Mouse (Mus musculus): ENCODE data around the gene Abr.
A peak's percentile ranks its signal among the peaks of the same experiment; 100 is the strongest.

Gene Abr

GRCm38 (mm10) chr11:76515123-76515522 lies 107.0 kb downstream of the Abr start:
- DNase-seq, result no peak

GRCm38 (mm10) chr11:76510977-76511376 lies 111.1 kb downstream of the Abr start:
- no peak for DNase-seq

GRCm38 (mm10) chr11:76509751-76510723 lies 112.1 kb downstream of the Abr start:
- DNase-seq, result no peak

- no peak for DNase-seq
These were observed 113.1 kb downstream of the Abr start for GRCm38 (mm10) chr11:76508831-76509595.

- no peak for DNase-seq
These were observed 114.0 kb downstream of the Abr start for GRCm38 (mm10) chr11:76508125-76508524.

- no peak for DNase-seq
These were observed 114.6 kb downstream of the Abr start for GRCm38 (mm10) chr11:76507302-76508124.

GRCm38 (mm10) chr11:76506514-76507228 lies 115.4 kb downstream of the Abr start:
- peak; percentile 76 for DNase-seq

GRCm38 (mm10) chr11:76505106-76505505 lies 117.0 kb downstream of the Abr start:
- DNase-seq, result no peak

- no peak for DNase-seq
These were observed 118.1 kb downstream of the Abr start for GRCm38 (mm10) chr11:76504058-76504457.

GRCm38 (mm10) chr11:76499987-76500386 lies 122.1 kb downstream of the Abr start:
- DNase-seq, result peak; percentile 38

GRCm38 (mm10) chr11:76499564-76499963 lies 122.5 kb downstream of the Abr start:
- DNase-seq, result no peak

- DNase-seq, result no peak
These were observed 124.4 kb downstream of the Abr start for GRCm38 (mm10) chr11:76497769-76498152.

GRCm38 (mm10) chr11:76497066-76497768 lies 124.9 kb downstream of the Abr start:
- no peak for DNase-seq

- peak; percentile 65 for DNase-seq
These were observed 125.9 kb downstream of the Abr start for GRCm38 (mm10) chr11:76496086-76496771.

- DNase-seq, result no peak
These were observed 126.7 kb downstream of the Abr start for GRCm38 (mm10) chr11:76495127-76496028.

- DNase-seq, result peak; percentile 78
These were observed 127.6 kb downstream of the Abr start for GRCm38 (mm10) chr11:76494360-76495126.

- peak; percentile 60 for DNase-seq
These were observed 128.3 kb downstream of the Abr start for GRCm38 (mm10) chr11:76493811-76494274.

GRCm38 (mm10) chr11:76493167-76493566 lies 128.9 kb downstream of the Abr start:
- no peak for DNase-seq

GRCm38 (mm10) chr11:76491817-76492216 lies 130.3 kb downstream of the Abr start:
- no peak for DNase-seq

Data from embryo, embryonic 11 days (tissue).